Mouse (Mus musculus) embryonic stem cell, embryonic (primary cell): ENCODE results near the gene Gm21891.
"Not testable (repeated sequence)": the region's sequence is repeated elsewhere in the genome, so short reads cannot be mapped to it uniquely, and the experiment has no call there.

Experiments used
- CTCF ChIA-PET, 4 experiments: fragments of 300-600 bp in 2 of 4; fragments of 350-600 bp in 2 of 4; sonication (Branson Sonifier 250); formaldehyde crosslinking; loops; one replicate each; lab custom pipeline; 2022; ENCODE audit warnings: inconsistent platforms in 2 of 4; lab: Charles Lee
- POLR2A ChIA-PET, 4 experiments: fragments of 300-600 bp in 2 of 4; fragments of 350-600 bp in 2 of 4; sonication (Branson Sonifier 250); formaldehyde crosslinking; loops; one replicate each; lab custom pipeline; 2022; ENCODE audit warnings: antibody characterized with exemption in 4 of 4, inconsistent platforms in 1 of 4; lab: Charles Lee

Gene Gm21891

DNA sequence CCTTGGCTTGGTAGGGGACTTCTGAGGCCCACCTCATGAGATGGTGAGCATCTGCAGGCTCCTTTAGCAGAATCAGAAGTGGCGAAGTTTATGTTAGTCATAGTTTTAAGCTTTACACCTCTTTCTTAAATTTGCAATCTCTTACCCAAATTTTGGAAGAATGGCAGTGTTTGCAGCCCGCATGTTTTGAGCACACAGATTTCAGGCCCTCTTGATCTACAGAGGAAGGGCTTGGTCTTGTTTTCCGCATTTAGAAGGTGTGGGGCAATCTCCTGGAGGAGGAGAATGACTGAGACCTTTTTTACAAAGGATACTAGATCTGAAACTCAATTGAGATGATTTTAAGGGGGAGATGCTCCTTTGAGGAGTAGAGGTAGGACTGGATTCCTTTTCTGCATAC is at the start of gene Gm21891:
TSS of gene Gm21891 (minus strand) at position 101 of the 400 bp plus-strand sequence.
- CTCF ChIA-PET, POLR2A ChIA-PET: not testable (repeated sequence)

DNA sequence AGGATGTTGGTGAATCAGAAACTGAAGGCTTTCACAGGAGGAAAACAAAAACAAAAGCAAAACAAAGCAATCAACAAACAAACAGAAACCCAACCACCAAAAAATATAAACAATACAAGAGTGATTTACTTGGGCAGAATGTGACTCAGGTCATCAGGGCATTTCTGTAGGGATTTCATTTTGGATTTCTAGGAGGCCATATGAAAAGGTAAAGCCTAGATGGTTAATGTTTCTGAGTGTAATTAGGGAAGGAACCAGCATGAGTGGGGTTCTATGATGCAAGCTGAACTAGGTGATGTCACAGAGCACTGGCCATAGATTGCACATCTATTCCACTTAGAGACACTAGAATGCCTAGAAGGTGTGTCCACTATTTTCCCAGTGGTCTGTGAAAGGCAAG is 28.4 kb upstream of the Gm21891 start, which contains the start of gene Gm21425:
TSS of gene Gm21425 (plus strand) at position 301 of the 400 bp plus-strand sequence.
- POLR2A ChIA-PET, CTCF ChIA-PET: not testable (repeated sequence)
